Mouse (Mus musculus): ENCODE measurements around the gene Pdlim7.

GRCm38 (mm10) chr13:55472132-55473022 lies 41.1 kb downstream of the Pdlim7 start:
- no peak for TF ChIP-seq CTCF (IDR thresholded peaks at IDR 0.05; ENCODE audit: control insufficient read depth, insufficient read depth, low read length)
- peak; percentile 20; the same call in 1 of the 2 replicates for TF ChIP-seq POLR2A (IDR thresholded peaks at IDR 0.05; ENCODE audit: borderline replicate concordance, control insufficient read depth, low read depth, low read length)

Data from bone marrow, adult 2 months (tissue).